Mouse (Mus musculus) liver, adult 2 months (tissue): ENCODE results near the gene Ccdc183. TPM values are rescaled to one million over a fixed set of nuclear protein-coding genes. Genes with fewer than 3 reads are reported as not detected.
A peak's percentile ranks its signal among the peaks of the same experiment; 100 is the strongest.

Experiments used
- DNase-seq: peaks from one replicate; pipeline ENCODE4 v3.0.0-alpha.2; 2011; ENCODE audit warnings: low read depth, low spot score; ENCODE audit errors: extremely low read depth
- H3K27ac ChIP-seq: fragments of 200-500 bp; replicated peaks from 2 replicates; pipeline ENCODE4 v1.5.1; 2012; ENCODE audit warnings: low read depth, mild to moderate bottlenecking, control low read depth, inconsistent platforms, low read length; ENCODE audit not compliant: insufficient read depth
- H3K27me3 ChIP-seq: fragments of 200-500 bp; 2 replicates; pipeline ENCODE4 v1.6.1; 2012; ENCODE audit warnings: mild to moderate bottlenecking, moderate library complexity, low read length, inconsistent platforms; ENCODE audit not compliant: control insufficient read depth, insufficient read depth
- H3K36me3 ChIP-seq: fragments of 200-500 bp; 2 replicates; pipeline ENCODE4 v1.6.1; 2012; ENCODE audit warnings: low read length, inconsistent platforms; ENCODE audit not compliant: control insufficient read depth, insufficient read depth
- H3K4me1 ChIP-seq: fragments of 200-500 bp; 2 replicates; pipeline ENCODE4 v1.6.1; 2011; ENCODE audit warnings: low read length; ENCODE audit not compliant: control insufficient read depth, insufficient read depth
- H3K4me3 ChIP-seq: fragments of 200-500 bp; 2 replicates; pipeline ENCODE4 v1.5.1; 2011; ENCODE audit warnings: low read depth, mild to moderate bottlenecking, control low read depth, low read length, moderate library complexity; ENCODE audit not compliant: insufficient read depth
- H3K79me2 ChIP-seq: fragments of 200-500 bp; 2 replicates; pipeline ENCODE4 v1.6.1; 2012; ENCODE audit warnings: inconsistent platforms, mild to moderate bottlenecking, low read length, moderate library complexity; ENCODE audit not compliant: control insufficient read depth, insufficient read depth
- H3K9ac ChIP-seq: fragments of 200-500 bp; 2 replicates; pipeline ENCODE4 v1.6.1; 2012; ENCODE audit warnings: low read depth, mild to moderate bottlenecking, control low read depth, inconsistent platforms, low read length
- CTCF ChIP-seq: fragments of 200-500 bp; IDR thresholded peaks from 2 replicates; pipeline ENCODE4 v1.5.1; 2011; ENCODE audit warnings: low read depth, low read length, control low read depth
- POLR2A ChIP-seq: fragments of 200-500 bp; IDR thresholded peaks from 2 replicates; pipeline ENCODE4 v1.6.1; 2011; ENCODE audit warnings: low read length, control low read depth; ENCODE audit not compliant: insufficient read depth; ENCODE audit errors: extremely low read depth
- WGBS: fragments of 180-500 bp; shearing (Covaris S2); methylation state at CpG from one replicate; pipeline ENCODE4 v1.1.7; 2018; 5-methylcytosine and 5-hydroxymethylcytosine counted together
- polyA plus RNA-seq: library from polyadenylated mRNA; depleted of rRNA; stranded (reverse); fragments of >200 nt; gene quantifications from 2 replicates; pipeline ENCODE4 v1.2.3, GENCODE M21; 2012
- total RNA-seq: library from RNA; depleted of rRNA; stranded (reverse); fragments of >200 nt; gene quantifications from 2 replicates; pipeline ENCODE4 v1.2.3, GENCODE M21; 2014

Gene Ccdc183
- total and polyA plus RNA-seq, 2 experiments: under 0.01 to 0.06 TPM

DNA sequence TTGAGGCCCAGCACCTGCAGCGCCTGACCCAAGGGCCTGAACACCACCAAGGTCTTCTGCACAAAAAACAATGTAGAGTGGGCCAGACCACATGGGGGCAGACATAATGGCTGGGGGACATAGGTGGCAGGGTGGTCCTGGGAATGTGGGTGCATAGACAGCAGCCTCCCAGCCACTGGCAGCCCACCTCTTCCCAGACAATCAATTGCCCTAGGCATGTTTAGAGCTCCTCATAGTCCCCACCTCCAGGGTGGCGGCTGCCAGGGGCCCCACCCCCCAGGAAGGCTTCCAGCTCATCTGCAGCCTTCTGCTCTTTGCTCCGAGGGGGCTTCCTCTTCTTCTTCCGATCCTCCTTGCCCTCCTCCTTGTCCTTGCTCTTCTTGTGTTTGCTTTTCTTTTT is 33.9 kb downstream of the Ccdc183 start:
- no peak for DNase-seq
- H3K4me1 ChIP-seq: peaks cover 2% of the 10 kb centered on the region
- TF ChIP-seq POLR2A (no peak), CTCF (no peak)
- H3K79me2 ChIP-seq: no peaks in the 10 kb centered on the region
- H3K27me3 ChIP-seq: peaks cover 14% of the 10 kb centered on the region
- no peak overlapping the region for H3K4me3 ChIP-seq
- H3K27ac ChIP-seq: no peak overlapping the region
- WGBS: 80% methylated on average over 4 of the region's 4 CpGs
- H3K9ac ChIP-seq: no peak overlapping the region
- peaks cover 6% of the 10 kb centered on the region; the same call in 1 of the 2 replicates for H3K36me3 ChIP-seq

DNA sequence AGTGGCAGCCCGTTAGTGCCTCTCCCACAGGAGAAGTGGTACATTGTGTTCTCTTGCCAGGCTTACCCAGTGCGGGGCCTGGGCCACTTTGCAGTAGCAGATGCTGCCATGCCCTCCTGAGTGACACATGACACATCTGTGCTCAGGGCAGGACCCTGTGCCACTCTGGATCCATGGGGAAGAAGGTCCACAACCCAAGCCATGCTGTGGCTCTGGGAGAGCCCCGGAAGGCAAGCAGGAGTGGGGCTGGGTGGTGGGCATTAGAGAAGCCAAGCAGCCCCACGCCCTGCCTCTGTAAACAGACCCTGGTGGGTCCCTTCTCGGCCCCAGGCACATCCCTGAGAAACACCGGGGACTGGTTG is 34.4 kb downstream of the Ccdc183 start:
- Histone ChIP-seq H3K4me3 (no peak overlapping the region), H3K36me3 (peaks cover 6% of the 10 kb centered on the region; the same call in 1 of the 2 replicates), H3K79me2 (no peaks in the 10 kb centered on the region), H3K9ac (no peak overlapping the region), H3K27ac (no peak overlapping the region), H3K4me1 (peaks cover 2% of the 10 kb centered on the region), H3K27me3 (peaks cover 19% of the 10 kb centered on the region)
- DNase-seq: no peak
- TF ChIP-seq CTCF: no peak
- no peak for TF ChIP-seq POLR2A
- 89% methylated on average over 6 of the region's 6 CpGs for WGBS

DNA sequence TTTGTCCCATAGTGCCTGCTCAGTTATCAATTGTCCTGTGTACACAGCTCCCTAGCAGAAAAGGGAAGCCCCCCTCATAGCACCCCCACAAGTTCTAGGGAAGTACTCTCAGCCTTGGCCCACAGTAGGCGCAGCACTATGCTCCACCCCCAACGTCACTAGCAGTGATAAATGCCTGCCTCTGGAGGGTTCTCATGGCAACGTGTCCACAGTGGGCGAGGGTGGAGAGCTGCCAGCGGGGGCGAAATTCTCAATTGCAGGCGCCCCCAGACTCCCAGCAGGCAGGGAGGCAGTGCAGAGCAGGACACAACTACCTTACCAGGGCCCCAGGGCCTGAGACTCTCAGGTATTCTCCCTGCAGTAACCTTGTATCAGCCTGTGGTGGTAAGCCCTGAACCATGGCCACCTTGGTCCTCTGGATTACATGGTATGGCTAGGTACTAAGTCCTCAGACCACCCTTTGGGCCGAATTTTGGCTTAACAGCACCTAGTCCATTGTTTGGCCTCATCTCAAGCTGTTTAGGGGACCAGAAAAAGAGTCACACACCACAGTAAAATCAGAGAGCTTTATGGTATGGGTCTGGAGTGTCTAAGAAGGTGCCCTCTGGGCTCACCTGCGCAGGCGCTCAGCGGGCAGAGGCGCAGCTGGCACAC is 34.9 kb downstream of the Ccdc183 start:
- no peak overlapping the region for H3K9ac ChIP-seq
- TF ChIP-seq POLR2A (no peak), CTCF (no peak)
- H3K79me2 ChIP-seq: no peaks in the 10 kb centered on the region
- H3K27me3 ChIP-seq: peaks cover 24% of the 10 kb centered on the region
- peaks cover 3% of the 10 kb centered on the region for H3K4me1 ChIP-seq
- no peak overlapping the region for H3K27ac ChIP-seq
- 64% methylated on average over 12 of the region's 12 CpGs for WGBS
- no peak for DNase-seq
- H3K36me3 ChIP-seq: peaks cover 6% of the 10 kb centered on the region; the same call in 1 of the 2 replicates
- H3K4me3 ChIP-seq: no peak overlapping the region

DNA sequence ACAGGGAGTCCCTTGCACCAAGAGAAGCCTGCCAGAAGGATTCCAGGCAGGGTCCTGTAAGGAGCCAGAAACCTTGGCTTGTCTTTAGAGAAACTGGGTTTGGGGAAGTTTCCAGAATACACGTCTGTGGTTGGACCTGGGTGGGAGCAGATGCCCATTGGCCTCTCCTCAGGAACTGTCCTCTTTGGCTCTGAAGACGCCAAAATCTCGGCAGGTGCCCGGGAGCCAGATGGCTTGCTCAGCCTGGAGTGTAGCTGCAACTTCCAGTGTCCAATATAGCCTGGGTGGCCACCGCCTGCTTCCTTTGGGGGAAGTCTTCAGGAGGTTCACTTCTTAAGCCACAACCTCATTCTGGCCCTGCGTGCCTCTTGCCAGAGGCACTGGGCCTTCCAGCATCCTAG is 35.6 kb downstream of the Ccdc183 start:
- peaks cover 6% of the 10 kb centered on the region; the same call in 1 of the 2 replicates for H3K36me3 ChIP-seq
- H3K9ac ChIP-seq: no peak overlapping the region
- peaks cover 5% of the 10 kb centered on the region for H3K4me1 ChIP-seq
- peaks cover 30% of the 10 kb centered on the region for H3K27me3 ChIP-seq
- H3K79me2 ChIP-seq: no peaks in the 10 kb centered on the region
- TF ChIP-seq POLR2A (no peak), CTCF (0 out of 2 replicates have a peak, but pooled peaks have one; percentile 2)
- no peak overlapping the region for H3K27ac ChIP-seq
- 29% methylated on average over 6 of the region's 6 CpGs for whole genome bisulfite sequencing
- DNase-seq: no peak
- H3K4me3 ChIP-seq: no peak overlapping the region

DNA sequence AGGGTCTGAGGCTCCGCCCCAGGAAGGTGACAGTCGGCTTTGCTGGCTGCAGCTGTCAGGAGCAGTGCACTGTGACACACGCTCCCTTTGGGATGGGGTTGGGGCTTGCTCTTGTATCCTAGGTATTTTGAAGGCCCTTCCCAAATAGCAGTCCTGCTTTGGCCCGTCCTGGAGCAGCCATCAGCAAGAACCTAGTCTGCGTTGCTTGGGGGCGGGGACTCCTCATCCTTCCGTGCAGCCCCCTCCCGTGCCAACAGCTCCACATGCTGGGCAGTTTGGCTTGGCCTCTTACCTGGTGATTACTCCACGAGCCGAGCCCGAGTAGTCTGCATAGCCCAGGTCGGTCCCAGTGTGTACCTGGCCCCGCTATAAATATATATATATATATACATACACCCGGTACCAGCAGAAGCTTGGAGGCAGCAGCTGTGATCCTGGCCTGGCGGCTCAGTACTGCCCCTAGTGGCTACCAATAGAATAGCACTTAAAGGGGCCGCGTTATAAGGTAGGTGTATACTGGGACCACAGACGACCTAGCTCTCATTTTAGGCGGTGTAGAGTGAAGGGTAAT is 36.1 kb downstream of the Ccdc183 start, which contains the start of gene Ajm1:
Ajm1 (minus strand) TSS at position 464 of the 571 bp plus-strand sequence.
- Histone ChIP-seq H3K36me3 (peaks cover 4% of the 10 kb centered on the region; the same call in 1 of the 2 replicates), H3K4me1 (peaks cover 5% of the 10 kb centered on the region), H3K27ac (no peak within 1 kb of the TSS), H3K27me3 (peaks cover 30% of the 10 kb centered on the region), H3K4me3 (peak within 1 kb of the TSS; percentile 23; the same call in 1 of the 2 replicates), H3K79me2 (no peaks in the 10 kb centered on the region), H3K9ac (no peak within 1 kb of the TSS)
- 6% methylated on average over 19 of the region's 19 CpGs for WGBS
- TF ChIP-seq CTCF: peak; percentile 85
- TF ChIP-seq POLR2A: no peak
- no peak for DNase-seq
